Mouse (Mus musculus) small intestine, adult 2 months (tissue): ENCODE measurements around the gene Fes.

Experiments
- CTCF ChIP-seq: fragments of 200-500 bp; IDR thresholded peaks from 2 replicates; pipeline ENCODE4 v1.5.1; 2012; ENCODE audit warnings: low read depth, mild to moderate bottlenecking, control low read depth, inconsistent platforms, low read length, moderate library complexity, mixed read lengths; ENCODE audit not compliant: insufficient replicate concordance, insufficient read length; ENCODE audit errors: extremely low read depth
- POLR2A ChIP-seq: fragments of 200-500 bp; IDR thresholded peaks from 2 replicates; pipeline ENCODE4 v1.6.1; 2012; ENCODE audit warnings: low read depth, mild to moderate bottlenecking, control low read depth, inconsistent platforms, low read length, moderate library complexity

GRCm38 (mm10) chr7:80403551-80403950, 15.8 kb upstream of the Fes start:
- TF ChIP-seq CTCF (no peak), POLR2A (no peak)
